Mouse (Mus musculus) lung, postnatal 10 days (tissue): ENCODE measurements around the gene Tubb4b.

Experiments
- DNase-seq: peaks from one replicate; pipeline ENCODE4 v3.0.0; 2021

Gene Tubb4b

DNA sequence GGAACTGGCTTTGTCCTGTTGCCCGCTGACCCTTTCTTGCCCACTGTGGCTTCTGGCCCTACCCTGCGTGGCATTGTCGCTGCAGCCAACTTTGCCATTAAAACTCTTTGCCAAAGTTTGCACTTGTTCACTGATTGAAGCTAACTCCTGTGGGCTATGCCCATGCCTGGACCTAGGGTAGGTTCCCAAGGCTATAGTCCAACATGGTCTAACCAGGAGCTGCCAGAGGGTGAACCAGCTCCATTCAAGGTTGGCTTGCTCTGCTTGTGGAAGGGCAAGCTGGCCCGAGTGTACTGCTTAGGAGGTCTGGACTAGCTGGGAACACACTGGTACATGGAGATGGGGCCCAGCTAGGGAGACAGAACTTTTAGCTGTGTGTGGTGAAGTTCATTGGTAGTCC lies 19.6 kb upstream of the Tubb4b start:
- DNase-seq: no peak

DNA sequence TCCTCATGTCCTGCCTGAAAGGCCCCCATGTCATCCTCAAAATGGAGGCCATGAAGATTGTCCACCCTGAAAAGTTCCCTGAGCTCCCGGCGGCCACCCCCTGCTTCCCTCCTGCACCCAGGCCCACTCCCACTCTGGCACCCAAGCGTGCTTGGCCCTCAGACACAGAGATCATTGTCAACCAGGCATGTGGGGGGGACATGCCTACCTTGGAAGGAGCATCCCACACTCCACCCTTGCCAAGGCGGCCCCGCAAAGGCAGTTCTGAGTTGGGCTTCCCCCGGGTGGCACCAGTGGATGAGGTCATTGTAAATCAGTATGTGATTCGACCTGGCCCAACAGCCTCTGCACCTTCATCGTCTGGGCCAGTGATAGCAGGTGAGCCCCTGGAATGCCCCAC lies 18.8 kb upstream of the Tubb4b start:
- DNase-seq: no peak

DNA sequence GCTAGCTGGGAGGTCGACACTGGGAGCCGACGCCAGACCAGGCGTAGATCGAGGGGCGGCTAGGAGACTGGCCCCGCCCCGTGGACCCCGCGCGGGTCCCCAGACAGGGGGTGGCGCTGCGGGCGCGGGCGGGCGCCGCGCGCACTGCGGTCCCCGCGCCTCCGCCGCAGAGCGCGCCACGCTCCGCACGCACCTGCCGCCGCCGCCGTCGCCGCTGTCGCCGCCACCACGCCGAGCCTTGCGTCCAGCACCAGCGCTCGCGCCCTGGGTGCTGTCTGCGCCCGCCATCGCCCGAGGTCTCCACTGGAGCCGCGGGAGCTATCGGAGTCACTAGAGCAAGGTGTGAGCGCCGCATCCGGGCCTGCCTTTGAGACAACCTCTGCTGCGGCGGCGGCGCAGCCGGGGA lies 17.6 kb upstream of the Tubb4b start, which contains the start of the genes Rnf208 and Cysrt1:
Gene Rnf208, plus strand, starts transcription at position 155 of the 406 bp plus-strand sequence.
Gene Cysrt1, minus strand, starts transcription at position 352 of the 406 bp plus-strand sequence.
- no peak for DNase-seq

DNA sequence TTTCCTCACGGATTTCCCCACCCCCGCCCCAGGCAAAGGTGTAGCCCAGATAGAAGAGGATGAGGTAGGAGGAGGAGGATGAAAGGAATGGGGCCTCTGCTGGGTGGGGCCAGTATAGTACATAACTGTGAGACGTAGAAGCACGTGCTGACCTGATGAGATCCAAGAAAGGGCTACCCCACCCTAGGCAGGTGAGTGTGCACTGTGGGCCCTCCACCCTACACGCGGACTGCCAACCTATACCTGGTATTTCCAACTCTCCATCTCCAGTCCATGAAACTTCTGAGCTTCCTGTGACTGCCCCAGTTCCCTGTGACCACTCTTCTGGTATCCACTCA lies 16.9 kb upstream of the Tubb4b start:
- DNase-seq: no peak

DNA sequence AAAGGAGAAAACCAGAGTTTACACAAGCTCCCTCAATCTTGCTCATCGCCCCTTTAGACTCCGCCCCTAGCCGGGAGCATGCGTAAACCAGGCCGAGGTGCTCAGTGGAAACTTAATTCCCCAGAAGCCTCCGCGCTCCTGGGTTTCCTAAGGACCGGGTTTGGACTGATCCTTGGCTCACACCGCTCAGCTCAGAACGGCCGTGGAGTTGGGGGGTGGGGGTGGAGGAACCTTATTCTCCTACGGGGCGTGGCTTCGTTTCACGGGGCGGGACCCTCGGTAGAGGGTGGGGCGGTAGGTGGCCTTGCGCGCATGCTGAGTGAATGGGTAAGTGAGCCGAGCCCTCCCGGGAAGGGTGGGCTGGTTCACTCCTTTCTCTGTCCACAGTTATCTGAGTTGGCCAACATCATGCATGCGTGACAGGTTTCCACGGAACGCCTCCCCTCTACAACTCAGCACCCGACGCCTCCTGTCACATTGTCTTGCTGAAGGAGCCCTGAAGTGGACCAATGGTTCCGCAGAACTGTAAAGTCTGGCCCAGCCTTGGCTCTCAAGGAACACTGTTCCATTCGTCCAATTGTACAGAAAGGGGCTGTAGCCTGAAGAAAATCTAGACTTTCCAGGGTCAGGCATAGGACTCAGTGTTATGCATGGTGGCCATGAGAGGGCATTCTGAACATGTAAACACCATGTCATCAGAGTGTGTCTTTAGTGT lies 16.4 kb upstream of the Tubb4b start:
- peak; percentile 89 for DNase-seq

DNA sequence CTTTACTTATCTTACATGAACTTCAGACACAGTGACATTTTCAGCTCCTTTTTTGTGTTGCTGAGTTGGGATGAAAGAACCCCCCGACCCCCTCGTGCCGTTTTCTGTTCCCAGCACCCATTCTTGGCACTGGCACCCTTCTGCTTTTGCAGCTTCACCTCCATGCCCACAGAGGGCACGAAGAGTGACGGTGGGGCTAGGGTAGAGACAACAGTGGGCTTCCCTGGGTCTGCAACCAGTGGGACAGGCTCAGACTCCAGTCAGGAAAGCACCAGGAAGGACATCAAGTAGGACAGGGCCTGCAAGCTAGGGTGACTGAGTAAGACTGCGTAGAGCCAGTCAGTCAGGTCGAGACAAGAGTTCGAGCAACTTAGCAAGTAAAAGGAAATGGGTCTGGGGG lies 15.8 kb upstream of the Tubb4b start:
- DNase-seq: no peak

DNA sequence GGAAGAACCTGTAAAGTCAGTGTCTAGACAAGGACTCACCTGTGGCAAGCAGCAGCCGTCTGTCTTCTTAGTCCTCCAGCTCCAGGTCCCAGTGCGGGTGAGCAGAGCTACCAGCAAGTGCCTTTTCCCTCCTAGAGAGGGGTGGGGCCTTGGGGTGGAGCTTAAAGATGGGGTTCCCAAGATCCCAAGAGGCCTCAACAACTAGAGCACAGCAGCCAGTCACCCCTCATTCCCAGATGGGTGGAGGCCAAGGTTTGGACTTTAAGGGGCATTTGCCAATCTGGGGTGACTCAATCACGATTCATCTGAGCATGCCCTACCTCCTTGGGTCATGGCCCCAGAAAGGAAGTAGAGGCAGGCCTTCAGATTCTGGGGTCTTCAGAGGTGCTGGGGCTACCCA lies 15.3 kb upstream of the Tubb4b start:
- DNase-seq: no peak

DNA sequence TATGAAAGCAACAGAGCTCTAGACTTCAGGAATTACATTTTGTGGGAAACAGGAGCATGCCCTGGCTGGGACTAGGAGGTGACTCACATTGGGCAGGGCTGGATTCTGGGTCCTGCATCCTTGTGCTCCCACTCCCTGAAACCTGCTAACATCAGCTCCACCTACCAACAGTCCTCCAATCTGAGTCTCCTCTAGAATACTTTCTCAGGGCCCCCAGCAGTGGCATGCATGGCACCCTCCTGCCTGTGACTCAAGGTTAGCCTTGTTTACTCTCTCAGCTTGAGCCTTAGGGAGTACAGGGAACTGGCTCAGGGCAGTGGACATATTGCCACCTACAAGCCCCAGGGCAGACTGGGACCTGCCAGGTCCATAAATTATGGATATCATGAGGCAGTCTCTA lies 13.6 kb upstream of the Tubb4b start:
- DNase-seq: no peak

DNA sequence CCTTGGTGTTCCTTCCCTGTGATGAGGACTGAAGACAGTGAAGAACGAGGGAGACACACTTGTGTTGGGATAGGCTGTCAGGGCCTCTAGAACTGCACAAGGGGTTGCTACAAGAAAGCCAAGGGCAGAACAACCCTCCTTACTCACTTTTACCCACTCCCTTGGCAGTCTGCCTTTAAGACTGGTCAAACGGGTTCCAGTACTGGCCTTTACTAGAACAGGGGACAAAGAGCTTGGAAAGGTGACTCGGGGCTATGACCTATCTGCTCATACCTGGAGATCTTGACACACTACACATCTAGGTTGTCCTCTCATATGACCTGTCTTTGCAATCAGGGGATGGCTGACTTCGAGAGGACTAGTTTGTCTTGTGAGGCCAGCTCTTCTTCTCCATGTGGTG lies 13.0 kb upstream of the Tubb4b start:
- DNase-seq: peak; percentile 65

DNA sequence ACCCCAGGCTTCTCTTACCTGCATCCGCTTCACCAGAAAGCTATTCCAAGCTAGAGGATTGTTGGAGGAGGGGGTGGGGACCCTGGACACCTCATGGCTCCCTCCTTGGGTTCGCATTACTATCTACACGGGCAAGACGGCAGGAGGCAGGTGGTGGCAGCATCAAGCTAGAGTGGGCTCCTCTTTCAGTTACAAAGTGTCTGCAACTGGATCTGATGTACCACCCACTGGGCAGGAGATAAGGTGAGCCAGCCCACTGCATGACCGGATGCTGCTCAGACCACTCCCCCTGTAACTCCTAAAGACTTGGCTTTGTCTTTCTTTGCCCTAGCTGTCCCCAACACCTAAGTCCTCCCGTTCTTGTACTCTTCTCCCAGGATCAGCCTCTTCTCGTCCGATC lies 12.1 kb upstream of the Tubb4b start, which contains the start of gene Rnf224:
Gene Rnf224, minus strand, starts transcription at position 174 of the 400 bp plus-strand sequence.
- DNase-seq: no peak

DNA sequence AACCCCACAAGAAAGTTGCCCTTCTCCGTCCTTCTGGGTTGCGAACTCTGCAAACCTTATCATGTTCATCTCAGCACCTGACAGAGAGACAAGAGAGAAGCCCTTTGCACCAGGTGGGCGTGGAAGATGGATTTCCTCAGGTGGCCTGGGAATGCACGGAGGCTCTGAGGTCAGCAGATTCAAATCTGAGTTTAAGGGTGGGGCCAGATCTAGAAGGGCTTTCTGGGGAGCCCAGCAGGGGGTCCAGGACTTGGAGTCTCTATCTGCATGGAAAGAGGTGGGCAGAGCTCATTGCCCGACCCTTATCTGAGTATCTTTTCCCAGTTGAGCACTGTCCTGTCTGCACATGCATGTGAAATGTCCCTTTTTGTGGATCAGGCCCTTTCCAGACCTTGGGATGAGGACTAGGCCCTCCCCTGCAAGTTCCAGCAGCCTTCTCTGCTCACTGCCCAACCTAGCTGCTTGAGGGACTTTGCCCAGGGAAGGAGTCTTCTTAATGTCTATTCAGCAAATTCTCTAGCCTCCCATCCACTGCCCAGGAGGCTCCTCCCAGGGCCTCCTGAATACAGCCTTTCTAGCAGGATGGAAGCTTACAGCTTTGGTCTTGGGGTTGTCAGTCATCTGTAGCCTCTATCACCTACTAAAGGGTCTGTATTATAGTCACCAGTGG lies 10.2 kb upstream of the Tubb4b start:
- DNase-seq: no peak

DNA sequence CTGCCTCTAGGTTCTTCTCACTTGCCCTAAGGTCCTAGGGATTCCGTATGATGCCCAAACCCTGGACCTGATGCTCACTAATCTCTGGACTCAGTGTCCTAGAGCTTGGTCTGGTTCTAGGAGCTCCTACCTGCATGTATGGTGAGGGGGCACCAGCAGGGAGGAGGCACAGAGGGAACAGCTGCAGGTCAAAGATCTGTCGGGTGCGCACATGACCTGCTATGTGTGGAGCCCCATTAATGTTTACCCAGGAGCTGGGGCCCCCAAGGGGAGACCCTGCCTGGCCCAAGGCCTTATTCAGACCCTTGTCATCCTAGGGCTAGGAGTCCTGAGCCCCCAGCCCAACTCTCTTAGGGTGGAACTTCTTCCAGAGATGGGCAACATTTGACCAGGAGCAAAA lies 9.5 kb upstream of the Tubb4b start, which contains the start of gene Slc34a3:
Gene Slc34a3, minus strand, starts transcription at position 315 of the 400 bp plus-strand sequence.
- DNase-seq: no peak

DNA sequence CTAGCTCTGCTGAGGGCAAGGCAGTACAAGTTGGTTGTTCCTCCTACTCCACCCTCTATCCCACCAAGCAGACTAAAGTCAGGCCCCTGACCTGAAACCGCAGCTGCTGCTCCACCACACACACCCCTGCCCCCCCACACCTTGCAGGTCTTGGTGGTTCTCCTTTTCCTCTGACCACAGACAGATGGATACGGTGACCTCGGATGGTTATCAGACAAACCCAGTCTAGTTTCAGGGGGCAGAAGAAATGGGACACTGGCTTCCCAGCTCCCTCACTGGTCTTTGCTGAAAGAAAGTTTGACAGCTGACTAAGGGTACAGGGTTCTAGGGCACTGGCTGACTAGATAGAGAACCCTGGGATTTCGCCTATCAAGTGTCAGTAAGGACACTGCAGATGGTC lies 8.9 kb upstream of the Tubb4b start:
- DNase-seq: no peak

DNA sequence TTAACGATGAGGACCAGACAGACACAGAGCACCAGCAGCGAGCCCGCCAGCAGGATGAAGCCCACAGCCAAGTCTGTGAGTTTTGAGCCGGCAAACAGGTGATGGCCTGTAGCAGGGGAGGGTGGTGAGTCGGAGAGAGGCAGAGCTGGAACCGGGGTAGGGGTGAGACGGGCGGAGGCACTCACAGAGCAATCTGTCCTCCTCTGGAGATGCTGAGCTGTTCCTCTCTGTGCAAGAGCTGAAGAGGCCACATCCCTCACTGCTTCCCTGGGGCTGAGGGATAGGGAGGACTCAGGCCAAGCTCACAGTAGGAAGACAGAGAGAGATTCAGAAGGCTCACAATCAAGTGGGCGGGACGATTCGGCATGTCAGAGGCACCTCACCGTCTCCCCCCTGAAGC lies 6.5 kb upstream of the Tubb4b start:
- DNase-seq: no peak

DNA sequence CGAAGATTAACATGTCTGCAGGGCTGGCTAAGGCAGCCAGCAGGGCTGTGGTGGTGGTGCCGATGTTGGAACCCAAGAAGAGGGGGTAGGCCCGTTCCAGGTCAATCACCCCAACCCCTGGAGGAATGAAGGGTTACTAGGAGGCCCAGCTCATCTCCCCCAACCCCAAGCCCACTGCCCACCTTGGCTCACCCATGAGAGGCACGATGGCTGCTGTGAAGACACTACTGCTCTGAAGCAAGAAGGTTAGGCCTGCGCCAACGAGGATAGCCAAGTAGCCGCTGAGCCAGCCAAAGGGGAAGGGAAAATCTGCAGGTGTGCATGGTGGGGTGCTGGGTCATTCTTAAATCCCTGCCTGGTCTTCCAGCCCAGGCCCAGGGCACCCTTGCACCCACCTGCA lies 6.1 kb upstream of the Tubb4b start:
- no peak for DNase-seq

DNA sequence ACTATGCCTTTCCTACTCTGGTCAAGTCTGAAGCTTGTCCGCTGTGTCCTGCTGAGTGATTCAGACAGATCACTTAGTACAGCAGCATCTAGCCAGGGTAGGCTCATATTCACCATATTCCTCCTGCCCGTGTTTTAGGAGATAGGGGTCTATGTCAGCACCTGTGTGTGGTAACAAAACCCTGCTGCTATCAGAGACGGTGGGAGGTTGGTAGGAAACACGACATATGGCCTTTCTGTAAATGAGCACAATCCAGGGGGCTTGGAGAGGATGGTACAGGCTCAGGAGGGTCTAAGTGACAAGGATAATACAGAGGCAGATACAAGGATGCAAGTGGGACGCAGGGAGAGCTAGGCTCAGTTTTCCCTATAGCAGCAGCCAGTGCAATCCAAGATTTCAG lies 5.1 kb upstream of the Tubb4b start:
- no peak for DNase-seq

DNA sequence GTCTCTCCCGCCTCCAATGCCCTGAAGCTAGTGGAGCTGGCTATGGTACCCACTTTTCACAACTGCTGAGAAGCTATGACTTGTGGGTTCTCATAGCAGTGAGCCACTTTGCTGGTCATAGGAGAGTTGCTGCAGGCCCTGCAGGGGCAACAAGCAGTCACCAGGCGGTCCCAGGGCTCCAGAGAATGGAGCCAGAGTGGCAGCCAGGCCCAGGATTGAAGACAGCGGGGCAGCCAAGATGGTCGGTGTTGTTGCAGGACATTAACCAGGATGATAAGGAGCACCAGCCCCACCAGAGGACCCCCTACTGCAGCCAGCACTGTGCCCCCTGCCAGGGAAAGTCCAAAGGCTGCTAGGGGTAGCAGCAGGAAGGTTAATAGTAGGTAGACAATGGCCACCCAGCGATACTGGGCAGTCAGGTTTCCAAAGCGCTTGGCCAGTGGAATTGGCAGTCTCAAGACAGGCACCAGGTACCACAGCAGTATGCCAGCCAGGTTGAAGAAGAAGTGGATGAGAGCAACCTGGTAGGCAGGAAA lies 4.6 kb upstream of the Tubb4b start:
- no peak for DNase-seq

DNA sequence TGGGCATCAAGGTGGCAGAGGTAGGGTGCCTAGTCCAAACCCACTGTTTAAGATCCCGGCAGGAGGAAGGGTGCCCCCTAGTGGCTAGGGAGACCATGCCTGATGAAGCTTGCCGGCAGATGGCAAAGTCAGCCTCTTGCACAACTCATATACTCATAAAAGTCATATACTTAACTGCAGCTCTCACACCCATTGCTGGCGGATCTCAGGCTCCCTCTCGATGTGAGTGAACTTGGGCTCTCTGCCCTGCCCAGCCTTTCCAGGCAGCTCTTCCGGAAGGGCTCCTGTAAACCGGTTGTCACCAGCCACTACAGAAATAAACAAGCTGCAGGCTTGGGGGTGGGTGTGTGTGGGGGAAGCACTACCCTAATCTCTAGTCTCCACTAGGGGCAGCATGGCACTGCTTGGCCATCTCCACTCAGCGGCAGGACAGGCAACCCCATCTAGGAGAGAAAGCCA lies 4.0 kb upstream of the Tubb4b start:
- peak; percentile 97 for DNase-seq

DNA sequence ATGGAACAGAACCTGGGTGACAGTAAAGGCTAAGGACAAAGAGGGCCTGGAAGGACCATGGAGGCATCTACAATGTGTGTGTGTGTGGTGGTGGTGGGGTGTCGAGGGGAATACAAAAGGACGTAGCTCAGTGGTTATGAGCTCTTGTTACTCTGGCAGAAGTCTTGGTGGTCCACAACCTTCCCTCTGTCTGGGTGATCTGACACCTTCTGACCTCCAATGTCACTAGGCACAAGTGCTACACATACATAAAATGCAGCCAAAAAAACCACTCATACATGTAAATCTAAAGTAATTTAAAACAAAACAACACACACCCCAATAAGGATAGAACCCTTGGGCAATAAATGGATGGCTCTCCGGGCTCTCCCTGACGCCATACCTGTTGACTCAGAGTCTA lies 2.9 kb upstream of the Tubb4b start:
- DNase-seq: no peak

DNA sequence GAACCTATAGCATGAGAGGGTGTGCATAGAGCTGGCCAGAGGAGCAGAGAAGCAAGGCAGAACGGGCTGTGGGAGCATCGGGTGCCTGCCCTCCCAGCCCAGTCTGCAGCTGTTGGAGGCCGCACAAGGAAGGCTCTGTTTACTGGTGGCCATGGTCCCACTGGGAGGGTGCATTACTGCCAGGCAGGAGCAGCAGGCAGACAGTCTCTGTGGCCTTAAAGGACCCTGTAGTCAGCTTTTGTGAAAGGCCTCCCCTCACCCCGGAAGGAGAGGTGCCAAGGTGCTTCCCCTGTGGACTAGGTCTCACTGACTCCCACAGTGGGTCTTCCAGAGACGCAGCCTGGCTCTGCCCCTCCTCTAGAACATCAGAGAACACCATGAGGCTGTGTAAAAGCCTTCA lies 2.4 kb upstream of the Tubb4b start:
- peak; percentile 43 for DNase-seq

DNA sequence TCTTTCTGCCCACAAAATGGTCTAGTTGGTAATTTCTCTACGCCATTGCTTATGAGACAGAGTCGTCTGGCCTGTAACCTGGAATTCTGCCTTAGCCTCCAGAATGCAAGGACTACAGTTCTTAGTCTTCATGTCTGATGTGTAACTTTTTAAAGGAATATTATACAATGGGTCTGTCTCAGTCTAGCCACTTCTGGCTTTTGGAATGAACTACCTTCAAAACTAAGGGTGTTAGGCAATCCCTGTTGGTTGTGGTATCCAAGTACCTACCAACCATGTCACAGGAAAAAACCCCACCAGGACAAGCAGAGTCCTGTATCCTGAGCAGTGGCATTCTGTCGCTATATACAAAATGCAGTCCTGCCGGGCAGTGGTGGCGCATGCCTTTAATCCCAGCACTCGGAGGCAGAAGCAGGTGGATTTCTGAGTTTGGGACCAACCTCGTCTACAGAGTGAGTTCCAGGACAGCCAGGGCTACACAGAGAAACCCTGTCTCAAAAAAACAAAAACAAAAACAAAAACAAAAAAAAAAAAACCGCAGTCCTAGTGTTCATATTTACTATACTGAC lies 1.4 kb upstream of the Tubb4b start:
- DNase-seq: no peak

DNA sequence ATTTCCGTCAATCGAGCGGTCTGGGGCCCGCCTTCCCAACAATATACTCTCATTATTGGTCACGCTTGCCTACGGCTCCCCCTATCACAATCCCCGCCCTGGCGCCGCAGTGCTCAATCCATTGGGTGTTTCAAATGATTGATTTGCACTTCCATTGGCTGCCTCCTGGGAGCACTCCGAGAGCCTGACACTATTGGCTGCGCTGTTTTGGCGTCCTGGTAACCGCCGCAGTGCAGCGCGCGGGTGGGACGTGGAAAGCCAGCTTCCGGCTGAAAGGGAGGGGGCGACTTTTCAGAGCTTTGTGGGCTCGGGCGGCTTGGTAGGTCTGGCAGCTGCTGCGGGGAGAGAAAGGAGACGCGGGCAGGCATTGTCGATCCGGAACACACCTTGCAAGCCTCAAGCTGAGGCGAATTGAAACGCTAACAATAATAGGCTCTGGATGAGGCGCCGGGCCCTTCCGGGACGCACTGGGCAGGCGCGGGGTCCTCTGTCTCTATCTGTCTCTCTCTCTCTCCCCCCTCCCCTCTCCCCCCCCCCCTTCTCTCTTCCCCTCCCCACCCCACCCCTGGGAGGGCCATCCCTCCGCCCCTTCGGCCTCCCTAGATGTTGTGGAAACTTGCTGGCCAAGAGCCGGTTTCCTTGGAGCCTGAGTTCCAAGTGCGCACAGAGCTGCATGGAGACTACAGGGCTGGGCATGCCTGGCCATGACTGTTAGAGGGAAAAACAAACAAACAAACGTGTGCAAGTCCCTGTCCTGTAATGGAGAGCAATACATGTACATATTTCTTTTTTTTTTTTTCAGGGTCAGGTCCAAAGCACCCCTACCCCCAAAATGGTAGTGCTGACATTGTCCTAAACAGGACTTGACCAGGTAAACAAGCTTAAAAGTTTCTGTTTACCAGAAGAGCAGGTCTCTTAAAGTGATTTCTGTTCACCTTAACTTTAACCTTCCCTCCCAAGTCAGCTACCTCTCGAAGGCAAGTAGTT lies 557 bp upstream of the Tubb4b start:
- peak; percentile 99 for DNase-seq
